Mouse (Mus musculus): ENCODE measurements around the gene Pum2.

Gene Pum2

DNA sequence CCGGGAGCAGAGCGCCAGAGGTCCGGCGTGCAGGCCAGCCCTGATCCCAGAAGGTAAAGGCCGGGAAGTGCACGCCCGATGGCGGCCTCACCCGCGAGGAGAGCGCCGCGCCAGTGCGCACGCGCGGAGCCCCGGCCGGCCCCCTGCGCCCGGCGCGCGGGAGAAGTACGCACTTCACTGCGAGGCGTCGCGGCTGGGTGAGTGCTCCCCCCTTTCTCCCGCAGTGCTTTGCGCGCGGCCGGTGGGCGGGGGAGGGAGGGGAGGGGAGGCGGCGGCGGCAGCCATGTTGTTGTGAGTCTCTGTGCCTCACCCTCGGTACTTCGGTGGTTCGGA lies at the start of gene Pum2:
Pum2 (plus strand) TSS at position 161 of the 333 bp plus-strand sequence.
- no peak; the same call in 1 of the 2 replicates for TF ChIP-seq GATA4 (IDR thresholded peaks at IDR 0.05; ENCODE audit: insufficient replicate concordance, low read length)

DNA sequence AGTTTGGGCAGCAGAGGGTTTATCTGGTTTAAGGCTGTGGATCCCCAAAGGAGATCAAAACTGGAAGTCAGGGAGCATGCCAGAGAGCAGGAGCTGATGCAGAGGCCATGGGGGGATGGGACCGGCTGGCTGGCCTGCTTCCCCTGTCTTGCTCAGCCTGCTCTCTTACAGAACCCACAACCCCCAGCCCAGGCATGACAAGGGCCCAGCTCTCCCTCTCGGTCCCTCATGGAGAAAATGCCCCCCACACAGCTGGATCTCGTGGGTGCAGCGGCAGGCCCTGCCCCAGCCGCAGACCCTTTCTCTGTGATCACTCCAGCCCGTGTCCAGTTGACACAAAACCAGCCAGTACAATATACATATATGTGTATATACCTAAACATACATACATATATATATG lies 44.4 kb upstream of the Pum2 start:
- no peak for TF ChIP-seq GATA4 (IDR thresholded peaks at IDR 0.05; ENCODE audit: insufficient replicate concordance, low read length)

DNA sequence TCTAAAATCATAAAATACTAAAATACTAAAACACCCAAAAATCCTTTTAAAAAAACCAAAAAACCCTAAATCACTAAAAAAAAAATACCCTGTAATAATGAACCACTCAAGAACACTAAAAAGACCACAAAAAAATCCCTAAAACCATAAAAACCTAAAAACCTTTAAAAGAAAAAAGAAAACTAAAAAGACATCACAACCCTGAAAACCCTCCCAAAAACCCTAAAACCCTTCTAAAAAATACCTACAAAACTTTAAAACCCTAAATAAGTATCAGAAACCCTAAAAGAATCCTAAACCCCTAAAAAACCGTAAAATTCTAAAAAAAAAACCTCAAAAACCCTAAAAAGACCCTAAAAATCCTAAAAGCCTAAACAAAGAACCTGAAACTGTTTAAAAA lies 42.2 kb upstream of the Pum2 start:
- no peak for TF ChIP-seq GATA4 (IDR thresholded peaks at IDR 0.05; ENCODE audit: insufficient replicate concordance, low read length)

DNA sequence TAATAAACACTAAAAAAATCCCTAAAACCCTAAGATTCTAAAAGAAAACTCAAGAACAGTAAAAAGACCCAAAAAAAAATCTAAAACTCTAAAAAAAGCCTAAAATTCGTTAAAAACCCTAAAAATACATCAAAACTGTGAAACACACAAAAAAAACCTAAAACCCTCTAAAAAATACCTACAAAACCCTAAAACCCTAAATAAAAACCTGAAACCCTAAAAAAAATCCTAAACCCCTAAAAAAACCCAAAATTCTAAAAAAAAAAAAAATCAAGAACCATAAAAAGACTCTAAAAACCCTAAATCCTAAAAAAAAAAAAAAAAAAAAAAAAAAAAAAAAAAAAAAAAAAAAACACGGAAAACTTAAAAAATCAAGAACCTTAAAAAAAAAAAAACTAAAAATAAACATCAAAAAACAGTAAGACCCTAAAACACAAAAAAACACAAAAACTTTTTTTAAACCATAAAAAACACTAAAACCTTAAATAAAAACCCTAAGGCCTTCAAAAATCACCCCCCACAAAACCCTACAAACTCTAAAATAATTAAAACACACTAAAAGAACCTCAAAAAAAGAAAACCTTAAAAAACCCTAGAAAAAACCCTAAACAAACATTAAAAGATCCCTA lies 41.1 kb upstream of the Pum2 start:
- no peak for TF ChIP-seq GATA4 (IDR thresholded peaks at IDR 0.05; ENCODE audit: insufficient replicate concordance, low read length)

DNA sequence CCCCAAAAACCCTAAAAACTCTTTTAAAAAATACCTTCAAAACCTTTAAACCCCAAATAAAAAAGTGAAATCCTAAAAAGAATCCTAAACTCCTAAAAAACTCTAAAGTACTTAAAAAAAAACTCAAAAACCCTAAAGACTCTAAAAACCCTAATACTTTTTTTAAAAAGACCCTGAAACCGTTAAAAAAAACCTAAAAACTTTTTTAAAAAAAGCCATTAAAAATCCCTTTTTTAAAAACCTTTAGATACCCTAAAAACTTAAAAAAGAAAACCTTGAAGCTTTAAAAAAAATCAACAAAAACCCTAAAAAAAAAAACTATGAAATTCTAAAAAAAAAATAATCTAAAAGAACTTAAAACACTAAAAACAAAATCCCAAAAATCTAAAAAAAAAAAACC lies 39.6 kb upstream of the Pum2 start:
- no peak for TF ChIP-seq GATA4 (IDR thresholded peaks at IDR 0.05; ENCODE audit: insufficient replicate concordance, low read length)

DNA sequence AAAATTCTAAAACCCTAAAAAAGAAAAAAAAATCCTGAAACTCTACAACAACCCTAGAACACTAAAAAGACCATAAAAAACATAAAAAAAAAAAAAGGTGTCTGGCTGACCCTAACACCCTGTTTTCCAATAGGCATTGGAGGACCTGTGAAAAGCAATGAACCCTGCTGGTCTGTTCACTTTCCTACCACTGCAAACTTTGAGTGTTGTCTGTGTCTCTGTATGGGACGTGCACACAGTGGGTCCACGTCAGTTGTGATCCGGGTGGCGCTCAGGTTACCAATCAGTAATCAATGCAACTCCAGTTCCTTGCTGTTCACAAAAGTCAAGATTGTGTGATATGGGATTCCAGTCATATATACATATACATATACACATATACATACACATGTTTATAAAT lies 38.4 kb upstream of the Pum2 start:
- TF ChIP-seq GATA4 (IDR thresholded peaks at IDR 0.05; ENCODE audit: insufficient replicate concordance, low read length): no peak

DNA sequence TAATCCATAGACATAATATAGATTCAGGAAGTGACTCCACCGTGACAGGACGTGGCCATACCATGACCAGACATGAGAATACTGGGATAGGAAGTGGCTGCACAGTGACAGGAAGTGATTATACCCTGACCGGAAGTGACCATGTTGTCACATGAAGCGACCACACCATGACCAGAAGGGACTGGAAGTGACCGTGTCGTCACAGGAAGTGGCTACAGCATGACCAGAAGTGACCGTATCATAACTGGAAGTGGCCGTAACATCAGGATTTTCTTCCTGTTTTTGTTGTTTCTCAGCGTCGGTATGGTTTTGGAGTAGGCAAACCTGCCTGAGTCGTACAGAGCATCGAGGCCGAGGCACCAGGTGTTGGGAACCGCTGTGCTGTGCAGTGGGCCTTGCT lies 37.0 kb upstream of the Pum2 start:
- no peak for TF ChIP-seq GATA4 (IDR thresholded peaks at IDR 0.05; ENCODE audit: insufficient replicate concordance, low read length)

DNA sequence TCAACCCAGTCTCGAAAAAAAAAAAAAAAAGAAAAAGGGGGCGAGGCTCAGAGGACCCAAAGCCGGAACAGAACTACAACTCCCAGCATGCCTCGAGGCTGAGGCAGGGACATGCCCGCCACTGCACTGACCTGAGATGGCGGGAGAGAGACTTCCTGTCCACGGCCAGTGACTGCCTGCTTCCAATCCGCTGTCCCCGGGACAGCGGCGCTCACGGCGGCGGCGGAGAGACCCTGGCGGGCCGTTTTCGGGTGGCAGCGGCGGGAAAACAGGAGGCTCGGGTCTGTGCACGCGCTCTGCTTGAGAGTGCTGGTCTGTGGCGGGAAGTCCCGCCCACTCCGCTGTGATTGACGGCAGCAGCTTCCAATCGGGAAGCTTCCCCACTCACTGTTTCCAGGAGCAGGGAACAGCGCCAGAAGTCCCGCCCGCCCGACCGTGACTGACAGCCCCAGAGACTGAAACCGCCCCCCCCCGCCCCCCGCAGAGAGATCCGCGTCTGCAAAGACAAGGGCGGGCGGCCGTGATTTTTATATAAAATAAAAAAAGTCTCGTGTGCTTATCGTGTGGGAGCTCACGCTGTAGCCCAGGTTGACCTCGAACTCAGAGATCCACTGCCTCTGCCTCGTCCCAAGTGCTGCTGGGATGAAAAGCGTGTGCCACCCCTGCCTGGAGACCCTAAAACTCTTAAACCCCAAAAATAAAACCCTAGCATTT lies 33.1 kb upstream of the Pum2 start:
- TF ChIP-seq GATA4 (IDR thresholded peaks at IDR 0.05; ENCODE audit: insufficient replicate concordance, low read length): no peak; the same call in 1 of the 2 replicates

DNA sequence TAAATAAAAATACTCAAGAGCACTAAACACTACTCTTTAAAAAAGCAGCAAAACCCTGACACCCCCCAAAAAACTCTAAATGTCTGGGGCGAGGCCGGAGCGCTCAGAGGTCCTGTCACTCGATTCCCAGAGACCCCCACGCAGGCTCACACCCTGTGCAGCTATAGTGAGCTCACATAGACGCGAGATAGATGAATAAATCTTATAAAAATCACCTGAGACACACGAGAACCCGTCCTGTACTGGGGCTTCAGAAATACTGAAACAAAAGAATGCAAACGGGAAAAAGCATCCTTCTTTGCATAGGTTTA lies 32.6 kb upstream of the Pum2 start:
- no peak for TF ChIP-seq GATA4 (IDR thresholded peaks at IDR 0.05; ENCODE audit: insufficient replicate concordance, low read length)

DNA sequence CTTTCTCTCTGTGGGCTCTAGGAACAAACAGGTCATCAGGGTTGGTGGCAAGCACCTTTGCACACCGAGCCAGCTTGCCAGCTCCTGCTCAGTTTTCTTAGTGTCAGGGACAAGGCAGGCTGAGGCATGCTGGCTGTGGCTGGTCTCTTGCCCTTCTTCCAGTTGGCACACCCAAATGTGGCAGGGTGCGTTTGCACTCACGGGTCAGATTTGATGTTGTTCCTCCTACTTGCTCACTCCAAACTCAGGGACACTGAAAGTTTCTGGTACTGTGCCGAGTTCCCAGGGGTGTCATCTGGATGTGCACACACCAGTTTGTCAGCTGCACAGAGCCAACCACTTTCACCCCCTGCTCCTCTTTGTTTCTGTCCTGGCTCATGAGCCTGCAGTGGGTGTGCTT lies 17.3 kb upstream of the Pum2 start:
- no peak for TF ChIP-seq GATA4 (IDR thresholded peaks at IDR 0.05; ENCODE audit: insufficient replicate concordance, low read length)

DNA sequence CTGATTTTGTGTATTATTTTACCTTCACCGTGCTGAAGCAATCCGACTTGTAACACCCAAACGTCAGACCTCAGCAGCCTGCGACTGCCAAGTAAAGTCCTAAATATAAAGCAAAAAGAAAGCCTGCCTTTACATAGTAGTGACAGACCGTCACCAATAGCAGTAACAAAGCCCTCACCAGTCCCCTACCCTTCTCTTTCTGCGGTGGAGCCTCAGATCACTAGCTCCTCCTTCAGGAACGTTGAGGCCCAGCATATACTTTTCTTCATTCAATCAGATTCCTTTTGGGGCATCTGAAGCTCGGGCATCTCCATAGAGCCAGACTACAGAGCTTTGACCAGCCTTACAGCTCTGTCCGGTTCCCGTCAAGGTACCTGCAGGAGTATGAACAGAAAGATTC lies 16.8 kb upstream of the Pum2 start:
- no peak for TF ChIP-seq GATA4 (IDR thresholded peaks at IDR 0.05; ENCODE audit: insufficient replicate concordance, low read length)

DNA sequence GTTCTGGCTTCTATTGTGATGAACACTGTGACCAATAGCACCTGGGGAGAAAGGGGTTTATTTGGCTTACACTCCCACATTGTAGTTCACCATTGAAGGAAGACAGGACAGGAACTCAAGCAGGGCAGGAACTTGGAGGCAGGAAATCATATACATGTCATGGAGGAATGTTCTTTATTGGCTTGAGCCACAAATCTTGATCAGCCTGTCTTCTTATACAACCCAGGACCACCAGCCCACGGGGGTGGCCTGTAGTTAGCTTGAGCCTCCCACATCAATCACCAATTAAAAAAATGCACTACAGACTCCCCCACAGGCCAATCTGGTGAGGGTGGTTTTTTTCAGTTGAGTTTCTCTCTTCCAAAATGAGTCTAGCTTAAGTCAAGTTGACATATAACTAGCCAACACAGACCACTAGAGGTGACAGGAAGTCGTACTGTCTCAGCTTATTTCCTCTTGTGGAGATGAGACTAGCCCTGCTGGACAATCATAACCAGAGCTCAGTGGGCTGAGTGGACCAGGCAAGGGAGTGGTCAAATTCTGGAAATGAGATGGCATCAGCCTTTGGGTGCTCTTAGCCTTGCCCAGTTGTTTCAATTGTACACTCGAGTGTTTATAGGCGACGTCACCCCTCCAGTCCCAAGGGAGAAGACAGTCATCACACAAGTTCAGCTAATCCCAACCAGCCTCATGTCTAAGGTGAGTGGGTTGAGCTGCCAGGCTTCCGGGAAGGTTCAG lies 16.1 kb upstream of the Pum2 start:
- no peak for TF ChIP-seq GATA4 (IDR thresholded peaks at IDR 0.05; ENCODE audit: insufficient replicate concordance, low read length)

DNA sequence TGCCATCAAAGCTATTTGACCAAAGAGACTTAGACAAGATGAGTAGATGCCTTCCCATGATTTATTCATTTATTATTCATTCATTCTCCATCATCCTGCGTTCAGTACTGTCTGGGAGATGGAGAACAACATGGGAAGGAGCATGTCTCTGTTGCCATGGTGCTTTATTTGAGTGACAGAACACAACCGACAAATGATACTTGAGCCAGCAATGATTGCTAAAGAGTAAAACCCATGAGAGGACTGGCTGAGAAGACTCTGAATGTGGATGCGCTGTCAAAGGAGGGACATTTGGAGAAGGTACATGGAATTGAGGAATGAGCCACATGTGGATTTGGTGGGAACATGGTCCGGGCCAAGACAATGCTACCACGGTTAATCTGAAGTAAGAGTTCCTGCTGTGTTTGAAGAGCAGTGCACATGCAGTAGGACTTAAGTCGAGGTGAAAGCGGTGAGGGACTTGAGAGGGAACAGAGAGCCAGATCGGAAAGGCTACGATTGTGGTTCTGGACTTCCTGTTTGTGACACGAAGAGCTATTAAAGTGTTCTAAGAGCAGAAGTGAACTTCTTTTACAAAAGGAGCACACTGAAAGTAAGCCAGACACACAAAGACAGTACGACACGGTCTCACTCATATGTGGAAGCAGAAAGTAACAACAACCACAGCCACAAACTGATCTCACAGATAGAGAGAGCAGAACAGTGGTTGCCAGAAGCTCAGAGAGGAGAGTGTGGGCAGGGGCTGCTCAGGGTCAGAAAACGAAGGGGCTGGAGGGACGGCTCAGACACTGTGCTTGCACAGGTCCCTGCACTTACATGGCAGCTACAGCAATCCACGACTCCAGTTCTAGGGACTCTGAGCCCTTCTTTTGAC lies 14.3 kb upstream of the Pum2 start:
- no peak for TF ChIP-seq GATA4 (IDR thresholded peaks at IDR 0.05; ENCODE audit: insufficient replicate concordance, low read length)

DNA sequence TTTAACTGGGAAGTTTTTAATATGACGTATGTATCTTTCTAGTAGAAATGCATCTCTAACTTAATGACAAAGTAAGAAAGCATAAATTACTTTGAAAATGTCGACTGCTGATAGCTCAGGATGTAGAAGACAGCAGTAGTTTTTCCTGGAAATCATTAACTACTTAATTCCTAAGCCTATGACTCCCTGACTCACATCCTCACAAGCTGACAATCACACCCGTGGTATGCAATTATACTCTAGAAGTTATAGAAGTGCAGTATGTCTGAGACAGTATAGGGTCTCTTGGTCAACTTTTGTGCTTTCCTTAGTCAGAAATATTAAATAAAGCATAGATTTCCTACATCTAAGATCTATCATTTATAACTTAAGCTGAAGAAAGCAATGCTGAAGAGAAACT lies 12.2 kb upstream of the Pum2 start:
- TF ChIP-seq GATA4 (IDR thresholded peaks at IDR 0.05; ENCODE audit: insufficient replicate concordance, low read length): no peak

DNA sequence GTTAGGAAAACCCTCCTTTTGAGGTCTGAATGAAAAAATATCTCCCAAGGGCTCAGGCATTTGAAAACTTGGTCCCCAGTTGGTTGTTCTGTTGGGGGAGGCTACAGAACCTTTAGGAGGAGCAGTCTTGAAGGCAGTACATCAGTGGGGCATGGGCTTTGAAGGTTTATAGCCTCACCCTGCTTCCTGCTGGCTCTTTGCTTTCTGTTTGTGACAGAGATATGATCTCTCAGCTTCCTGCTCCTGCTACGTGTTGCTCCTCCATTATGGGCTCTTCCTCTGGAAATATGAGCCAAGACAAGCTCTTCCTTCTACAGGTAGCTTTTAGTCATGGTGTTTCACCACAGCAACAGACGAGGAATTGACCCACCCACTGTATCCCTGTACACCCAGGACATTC lies 11.8 kb upstream of the Pum2 start:
- TF ChIP-seq GATA4 (IDR thresholded peaks at IDR 0.05; ENCODE audit: insufficient replicate concordance, low read length): no peak

DNA sequence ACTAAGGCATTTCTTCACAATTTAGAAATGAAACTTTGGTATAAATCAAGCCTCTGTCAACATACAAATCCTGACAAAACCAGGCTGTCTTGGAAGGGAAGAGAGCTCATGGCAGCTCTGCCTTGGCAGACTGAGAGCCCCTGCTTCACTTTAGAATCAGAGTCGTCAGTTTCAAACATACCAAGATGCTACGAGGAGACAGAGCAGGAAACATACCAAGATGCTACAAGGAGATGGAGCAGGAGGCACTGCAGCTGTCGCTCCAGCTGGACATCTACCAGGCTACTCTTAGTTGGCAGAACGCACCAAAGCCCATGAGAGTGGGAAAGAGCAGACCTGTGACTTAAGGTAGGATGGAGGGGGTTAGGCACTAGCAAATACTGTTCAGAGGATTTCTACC lies 11.2 kb upstream of the Pum2 start:
- no peak for TF ChIP-seq GATA4 (IDR thresholded peaks at IDR 0.05; ENCODE audit: insufficient replicate concordance, low read length)

Measured in liver, adult (tissue).